Mouse (Mus musculus) hindbrain, embryonic 13.5 days (tissue): ENCODE measurements around the gene Kpna3. TPM values are rescaled to one million over a fixed set of nuclear protein-coding genes. Genes with fewer than 3 reads are reported as not detected.

Source experiments
- ATAC-seq: fragments of 200-750 bp; cut with Nextera tagmentation; 2 replicates; pipeline ENCODE4 v1.8.0; 2017; ENCODE audit warnings: moderate TSS enrichment; ENCODE audit not compliant: low FRiP score
- H3K27ac ChIP-seq: fragments of 300-500 bp; sonication (generic); 2 replicates; pipeline ENCODE4 v1.5.1; 2015; ENCODE audit warnings: inconsistent platforms, mild to moderate bottlenecking, moderate library complexity
- H3K27me3 ChIP-seq: fragments of 300-500 bp; sonication (generic); 2 replicates; pipeline ENCODE4 v1.6.1; 2015; ENCODE audit warnings: mild to moderate bottlenecking, inconsistent platforms
- H3K36me3 ChIP-seq: fragments of 300-500 bp; sonication (generic); 2 replicates; pipeline ENCODE4 v1.6.1; 2015; ENCODE audit warnings: mild to moderate bottlenecking, inconsistent platforms
- H3K4me1 ChIP-seq: fragments of 300-500 bp; sonication (generic); replicated peaks from 2 replicates; pipeline ENCODE4 v1.6.1; 2015; ENCODE audit warnings: inconsistent platforms
- H3K4me2 ChIP-seq: fragments of 300-500 bp; sonication (generic); 2 replicates; pipeline ENCODE4 v1.6.1; 2015; ENCODE audit warnings: inconsistent platforms, mild to moderate bottlenecking, moderate library complexity
- H3K4me3 ChIP-seq: fragments of 300-500 bp; sonication (generic); 2 replicates; pipeline ENCODE4 v1.5.1; 2015; ENCODE audit warnings: mild to moderate bottlenecking, inconsistent platforms
- H3K9ac ChIP-seq: fragments of 300-500 bp; sonication (generic); 2 replicates; pipeline ENCODE4 v1.6.1; 2015; ENCODE audit warnings: mild to moderate bottlenecking, inconsistent platforms
- H3K9me3 ChIP-seq: fragments of 300-500 bp; sonication (generic); 2 replicates; pipeline ENCODE4 v1.6.1; 2016; ENCODE audit warnings: inconsistent platforms
- WGBS: fragments of 180-500 bp; shearing (Covaris S2); methylation state at CpG from one replicate; pipeline ENCODE4 v1.1.7; 2015; 5-methylcytosine and 5-hydroxymethylcytosine counted together
- polyA plus RNA-seq: library from polyadenylated mRNA; unstranded; fragments of >200 nt; fragmentation: Nextera tagmentation; extraction: Ambion mirVana; gene quantifications from 2 replicates; pipeline ENCODE4 v1.2.1, GENCODE M21; 2015

Gene Kpna3
- polyA plus RNA-seq, 1 experiment from 2014 or later, result 74.3 TPM

DNA sequence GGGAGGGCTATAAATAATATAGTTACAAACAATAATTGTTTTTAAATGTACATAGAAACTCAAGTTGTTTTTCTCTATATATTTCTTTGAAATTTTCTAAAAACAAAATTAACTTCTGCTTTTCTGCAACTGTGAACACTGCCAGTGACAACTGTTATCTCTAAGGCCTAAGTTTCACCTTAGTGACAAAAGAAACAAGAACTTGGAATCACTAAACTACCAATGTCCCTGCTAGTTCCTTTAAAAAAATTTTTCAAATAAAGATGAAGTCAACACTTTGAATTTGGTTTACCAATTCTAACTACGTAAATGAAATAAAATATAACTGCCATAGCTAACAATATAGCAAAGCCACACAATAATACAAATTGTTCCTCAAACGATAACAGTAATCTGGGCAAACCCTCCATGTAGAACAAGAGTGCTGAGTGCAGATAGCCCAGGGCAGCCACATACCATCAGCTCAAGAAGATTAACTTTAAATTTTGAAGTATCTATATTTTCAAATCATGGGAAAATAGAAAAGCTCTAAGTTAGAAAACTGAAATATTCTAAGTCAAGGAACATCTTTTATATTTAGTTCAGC is 14.5 kb downstream of the Kpna3 start:
- no peaks in the 10 kb centered on the region for H3K9me3 ChIP-seq
- H3K4me2 ChIP-seq, result no peak overlapping the region
- ATAC-seq, result no peak
- no peak overlapping the region for H3K27ac ChIP-seq
- no peaks in the 10 kb centered on the region for H3K27me3 ChIP-seq
- no peak overlapping the region for H3K9ac ChIP-seq
- H3K4me1 ChIP-seq, result 0 out of 2 replicates have a peak, but pooled peaks cover 5% of the 10 kb centered on the region
- WGBS, result 90% methylated on average over 2 of the region's 2 CpGs
- H3K4me3 ChIP-seq, result no peak overlapping the region
- H3K36me3 ChIP-seq, result peaks cover 6% of the 10 kb centered on the region; the same call in 1 of the 2 replicates

DNA sequence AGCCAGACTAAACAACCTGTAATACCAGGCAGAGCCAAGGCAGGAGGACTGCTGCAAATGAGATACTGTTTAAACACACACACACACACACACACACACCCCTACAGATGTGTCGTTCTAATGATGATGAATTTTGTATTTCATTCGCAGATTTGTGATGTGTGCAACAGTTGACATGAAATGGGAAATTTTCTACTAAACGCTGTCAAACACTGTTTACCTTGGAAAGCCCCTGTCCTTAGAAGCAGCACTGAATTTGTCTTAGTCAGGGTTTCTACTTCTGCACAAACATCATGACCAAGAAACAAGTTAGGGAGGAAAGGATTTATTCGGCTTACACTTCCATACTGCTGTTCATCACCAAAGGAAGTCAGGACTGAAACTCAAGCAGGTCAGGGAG is 24.0 kb downstream of the Kpna3 start:
- 83% methylated on average over 4 of the region's 4 CpGs for WGBS
- H3K27me3 ChIP-seq, result no peaks in the 10 kb centered on the region
- no peaks in the 10 kb centered on the region for H3K36me3 ChIP-seq
- H3K27ac ChIP-seq, result no peak overlapping the region
- H3K4me1 ChIP-seq, result peaks cover 17% of the 10 kb centered on the region
- H3K4me2 ChIP-seq, result no peak overlapping the region
- no peak overlapping the region for H3K9ac ChIP-seq
- no peak for ATAC-seq
- no peaks in the 10 kb centered on the region for H3K9me3 ChIP-seq
- no peak overlapping the region for H3K4me3 ChIP-seq

DNA sequence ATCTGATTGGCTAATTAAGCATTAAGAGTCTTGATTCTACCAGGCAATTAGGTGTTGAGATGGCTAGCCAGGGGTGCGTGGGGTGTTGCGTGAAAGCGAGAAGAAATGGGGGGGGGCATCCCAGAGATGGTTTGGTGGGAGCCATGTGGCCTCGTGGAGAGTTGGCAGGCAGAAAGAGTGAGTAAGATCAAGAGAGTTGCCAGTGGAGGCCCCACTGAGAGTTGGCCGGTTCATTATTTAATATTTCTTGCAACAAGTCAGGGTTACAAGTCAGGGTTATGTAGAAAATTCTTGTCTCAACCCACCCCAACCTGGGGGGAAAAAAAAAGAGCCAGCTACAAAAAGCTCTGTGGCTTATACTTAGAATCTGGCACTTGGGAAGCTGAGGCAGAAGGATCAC is 24.4 kb downstream of the Kpna3 start:
- Histone ChIP-seq H3K9ac (no peak overlapping the region), H3K27ac (no peak overlapping the region), H3K4me2 (no peak overlapping the region), H3K4me3 (no peak overlapping the region), H3K9me3 (no peaks in the 10 kb centered on the region), H3K27me3 (no peaks in the 10 kb centered on the region), H3K4me1 (peaks cover 17% of the 10 kb centered on the region), H3K36me3 (no peaks in the 10 kb centered on the region)
- 75% methylated on average over 5 of the region's 5 CpGs for WGBS
- ATAC-seq, result no peak

DNA sequence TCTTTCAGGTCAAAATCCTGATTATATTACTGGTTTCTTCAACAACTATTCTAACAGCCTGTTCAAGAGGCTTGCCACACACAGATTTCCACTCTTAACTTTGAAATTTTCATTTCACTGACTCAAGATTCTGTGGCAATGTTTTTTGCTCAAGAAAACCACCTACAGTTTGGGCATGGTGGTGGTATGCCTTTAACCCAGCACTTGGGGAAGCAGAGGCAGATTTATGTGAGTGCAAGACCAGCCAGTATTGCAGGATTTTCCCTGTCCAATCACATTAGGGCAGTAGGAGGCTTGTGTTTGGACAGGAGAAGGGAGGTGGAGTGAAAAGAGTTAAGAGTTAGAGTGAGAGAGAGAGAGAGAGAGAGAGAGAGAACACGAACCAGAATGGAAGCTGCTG is 24.9 kb downstream of the Kpna3 start:
- H3K27me3 ChIP-seq, result no peaks in the 10 kb centered on the region
- no peak overlapping the region for H3K4me2 ChIP-seq
- WGBS, result 34% methylated on average over 1 of the region's 1 CpGs
- no peak overlapping the region for H3K9ac ChIP-seq
- H3K36me3 ChIP-seq, result no peaks in the 10 kb centered on the region
- H3K4me1 ChIP-seq, result peaks cover 17% of the 10 kb centered on the region
- ATAC-seq, result no peak
- H3K4me3 ChIP-seq, result no peak overlapping the region
- no peak overlapping the region for H3K27ac ChIP-seq
- H3K9me3 ChIP-seq, result no peaks in the 10 kb centered on the region

DNA sequence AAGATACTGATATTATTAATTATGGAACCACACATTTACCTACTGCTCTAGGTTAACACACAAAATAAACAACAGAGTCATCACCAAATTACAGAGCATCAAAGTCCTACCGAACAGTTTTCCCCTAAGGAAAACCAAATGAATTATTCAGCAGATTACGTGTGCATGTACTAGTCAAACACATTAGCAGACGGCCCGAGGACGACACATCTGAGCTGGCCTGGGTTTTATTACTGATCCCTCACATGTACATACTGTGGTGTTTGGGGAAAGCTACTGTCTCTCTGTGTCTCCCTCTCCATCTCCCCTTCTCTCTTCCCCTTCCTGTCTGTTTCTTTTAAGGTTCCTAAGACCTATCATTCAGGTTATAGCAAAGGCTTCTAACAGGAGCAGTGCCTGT is 25.5 kb downstream of the Kpna3 start:
- Histone ChIP-seq H3K4me3 (no peak overlapping the region), H3K9me3 (no peaks in the 10 kb centered on the region), H3K4me1 (peaks cover 17% of the 10 kb centered on the region), H3K27me3 (no peaks in the 10 kb centered on the region), H3K9ac (no peak overlapping the region), H3K36me3 (no peaks in the 10 kb centered on the region), H3K4me2 (no peak overlapping the region), H3K27ac (no peak overlapping the region)
- 14% methylated on average over 5 of the region's 5 CpGs for WGBS
- ATAC-seq, result no peak

DNA sequence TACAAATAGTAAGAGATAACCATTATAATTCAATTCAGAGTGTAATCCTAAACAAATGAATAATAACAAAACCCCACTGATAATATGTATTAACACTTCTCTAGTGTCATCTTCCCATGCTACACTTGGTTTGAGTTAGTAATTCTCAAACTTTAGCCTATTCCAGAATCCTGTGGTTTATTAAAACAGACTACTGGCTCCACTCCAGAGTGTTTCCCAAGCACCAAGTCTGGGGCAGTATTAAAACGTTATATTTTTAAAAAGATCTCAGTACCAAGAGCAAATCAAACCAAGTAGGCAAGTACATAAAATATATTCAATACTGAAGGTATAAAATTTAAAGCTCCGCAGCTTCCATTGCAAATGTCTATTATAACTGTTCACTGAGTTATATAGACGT is 26.0 kb downstream of the Kpna3 start:
- Histone ChIP-seq H3K27me3 (no peaks in the 10 kb centered on the region), H3K9ac (no peak overlapping the region), H3K9me3 (no peaks in the 10 kb centered on the region), H3K4me2 (no peak overlapping the region), H3K4me1 (peaks cover 19% of the 10 kb centered on the region), H3K4me3 (no peak overlapping the region), H3K27ac (no peak overlapping the region), H3K36me3 (no peaks in the 10 kb centered on the region)
- WGBS, result 78% methylated on average over 3 of the region's 3 CpGs
- ATAC-seq, result no peak

DNA sequence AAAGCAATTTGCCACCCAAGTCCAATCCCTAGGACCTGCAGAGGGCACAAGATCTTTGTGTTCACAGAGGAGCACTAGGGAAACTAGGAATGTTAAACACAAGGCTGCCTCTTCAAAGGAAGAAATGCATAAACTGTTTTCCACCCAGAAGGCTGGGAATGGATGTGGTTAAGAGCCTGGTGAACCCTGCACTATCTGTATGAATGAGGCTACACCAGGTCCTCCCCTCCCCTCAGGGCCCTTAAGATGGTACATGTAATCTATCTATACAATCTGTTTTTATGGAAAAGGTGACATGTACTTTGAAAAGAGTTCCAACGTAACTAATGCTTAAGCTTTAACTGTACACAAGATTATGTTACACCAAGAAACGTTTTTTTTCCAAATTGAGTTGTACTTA is 29.7 kb downstream of the Kpna3 start:
- no peak for ATAC-seq
- no peak overlapping the region for H3K27ac ChIP-seq
- H3K36me3 ChIP-seq, result no peaks in the 10 kb centered on the region
- no peak overlapping the region for H3K4me3 ChIP-seq
- no peaks in the 10 kb centered on the region for H3K9me3 ChIP-seq
- no peak overlapping the region for H3K9ac ChIP-seq
- no peaks in the 10 kb centered on the region for H3K27me3 ChIP-seq
- H3K4me2 ChIP-seq, result no peak overlapping the region
- WGBS, result 87% methylated on average over 2 of the region's 2 CpGs
- H3K4me1 ChIP-seq, result peaks cover 14% of the 10 kb centered on the region

DNA sequence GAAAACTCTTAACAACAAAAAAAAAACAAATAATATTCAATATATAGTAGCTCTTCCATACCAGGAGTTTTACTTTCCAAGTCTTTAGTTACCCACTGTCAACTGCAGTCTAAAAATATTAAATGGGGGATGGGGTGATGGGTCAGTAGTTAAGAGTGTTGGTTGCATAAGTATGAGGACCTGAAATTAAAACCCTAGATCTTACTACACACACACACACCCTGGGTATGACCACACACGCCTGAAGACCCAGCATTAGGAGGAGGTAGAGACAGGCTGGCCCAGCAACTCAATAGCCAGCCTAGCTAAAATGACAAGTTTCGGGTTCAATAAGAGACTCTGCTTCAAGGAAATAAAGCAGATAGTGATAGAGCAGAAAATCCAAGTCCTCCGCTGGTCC is 32.6 kb downstream of the Kpna3 start:
- no peaks in the 10 kb centered on the region for H3K27me3 ChIP-seq
- no peak for ATAC-seq
- H3K4me1 ChIP-seq, result 0 out of 2 replicates have a peak, but pooled peaks cover 4% of the 10 kb centered on the region
- H3K9me3 ChIP-seq, result no peaks in the 10 kb centered on the region
- H3K4me3 ChIP-seq, result no peak overlapping the region
- no peak overlapping the region for H3K27ac ChIP-seq
- 99% methylated on average over 3 of the region's 3 CpGs for WGBS
- no peak overlapping the region for H3K4me2 ChIP-seq
- no peak overlapping the region for H3K9ac ChIP-seq
- peaks cover 3% of the 10 kb centered on the region; the same call in 1 of the 2 replicates for H3K36me3 ChIP-seq

DNA sequence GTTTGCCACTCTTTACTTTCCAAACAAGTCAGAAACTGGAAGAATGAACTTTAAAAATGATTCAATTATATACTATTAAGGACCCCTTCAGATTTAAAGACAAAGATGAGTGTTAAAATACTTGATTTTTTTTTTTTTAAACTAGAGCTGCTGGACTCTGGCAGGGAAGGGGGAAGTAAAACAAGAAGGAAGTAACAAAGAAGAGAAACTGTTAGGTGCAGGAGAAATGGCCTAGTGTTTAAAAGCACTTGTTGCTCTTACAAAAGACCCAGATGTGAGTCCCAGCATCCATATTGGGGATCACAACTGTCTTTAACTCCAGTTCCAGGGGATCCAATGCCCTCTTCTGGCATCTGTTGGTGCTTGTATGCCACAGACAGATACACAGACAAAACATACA is 33.9 kb downstream of the Kpna3 start:
- H3K9ac ChIP-seq, result no peak overlapping the region
- no peaks in the 10 kb centered on the region for H3K27me3 ChIP-seq
- H3K9me3 ChIP-seq, result no peaks in the 10 kb centered on the region
- no peak overlapping the region for H3K27ac ChIP-seq
- H3K4me1 ChIP-seq, result 0 out of 2 replicates have a peak, but pooled peaks cover 4% of the 10 kb centered on the region
- no peak overlapping the region for H3K4me3 ChIP-seq
- no peak overlapping the region for H3K4me2 ChIP-seq
- H3K36me3 ChIP-seq, result peaks cover 8% of the 10 kb centered on the region; the same call in 1 of the 2 replicates
- no peak for ATAC-seq

DNA sequence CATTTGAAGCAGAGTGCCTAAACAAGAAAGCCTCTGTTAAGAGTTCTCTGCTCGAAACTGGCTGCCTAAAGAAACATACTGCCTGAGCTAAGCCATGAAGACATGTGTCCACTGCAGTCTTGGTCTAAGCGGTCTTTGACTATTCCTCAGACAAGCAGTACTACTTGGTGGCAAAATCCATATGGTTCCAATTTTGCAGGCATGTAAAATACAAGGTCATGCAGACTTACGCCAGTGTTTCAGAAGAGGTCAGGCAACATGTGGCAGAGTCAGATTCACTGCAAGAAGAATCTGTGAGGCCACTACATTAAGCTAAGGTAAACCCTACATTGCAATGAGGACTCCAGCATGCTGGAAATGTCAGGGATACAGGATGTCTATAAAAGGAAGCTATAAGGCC is 34.7 kb downstream of the Kpna3 start:
- 86% methylated on average over 3 of the region's 3 CpGs for WGBS
- H3K36me3 ChIP-seq, result peaks cover 12% of the 10 kb centered on the region
- no peak overlapping the region for H3K27ac ChIP-seq
- no peaks in the 10 kb centered on the region for H3K9me3 ChIP-seq
- no peaks in the 10 kb centered on the region for H3K27me3 ChIP-seq
- H3K4me1 ChIP-seq, result 0 out of 2 replicates have a peak, but pooled peaks cover 4% of the 10 kb centered on the region
- H3K9ac ChIP-seq, result no peak overlapping the region
- no peak for ATAC-seq
- H3K4me2 ChIP-seq, result no peak overlapping the region
- H3K4me3 ChIP-seq, result no peak overlapping the region

DNA sequence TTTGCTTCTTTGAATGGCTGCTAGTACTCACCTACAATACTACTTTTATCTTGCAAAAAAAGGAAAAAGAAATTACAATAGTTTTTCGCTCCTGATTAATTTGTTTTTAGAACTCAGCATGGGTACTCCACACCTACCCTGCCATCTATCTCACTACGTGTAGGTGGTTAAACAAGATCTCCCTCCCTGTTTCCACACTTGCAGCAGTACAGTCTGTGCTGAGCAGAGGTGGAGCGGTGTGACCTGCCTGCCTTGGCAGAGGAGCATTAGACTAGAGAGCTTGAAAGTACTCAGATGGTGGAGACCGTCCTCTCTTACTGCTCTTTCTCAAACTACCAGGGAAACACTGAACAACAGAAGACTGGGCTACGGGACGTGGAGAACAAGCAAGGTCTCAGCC is 44.9 kb downstream of the Kpna3 start:
- H3K9ac ChIP-seq, result no peak overlapping the region
- WGBS, result 89% methylated on average over 6 of the region's 6 CpGs
- H3K4me3 ChIP-seq, result no peak overlapping the region

DNA sequence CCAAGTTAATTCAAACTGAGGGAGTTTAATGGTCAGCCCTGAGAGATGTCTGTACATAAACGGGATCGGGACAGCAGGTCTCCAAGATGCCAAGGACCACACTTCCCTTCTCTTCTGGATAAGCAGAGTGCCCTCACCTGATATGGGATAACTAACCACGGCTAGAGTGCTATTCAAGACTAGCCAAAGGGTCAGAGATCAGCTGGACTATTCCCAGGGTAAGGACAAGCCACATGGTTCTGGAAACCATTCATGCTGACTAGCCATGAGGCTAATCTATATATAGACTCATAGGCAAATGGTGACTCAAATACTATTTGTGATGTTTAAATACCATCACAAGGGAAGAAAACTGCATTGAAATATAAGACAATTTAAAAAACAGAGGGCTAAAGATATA is 49.1 kb downstream of the Kpna3 start:
- 88% methylated on average over 3 of the region's 3 CpGs for WGBS
- no peaks in the 10 kb centered on the region for H3K9me3 ChIP-seq
- no peak for ATAC-seq

More for the DNA sequence above, 44.9 kb downstream of the Kpna3 start:
- no peaks in the 10 kb centered on the region for H3K27me3 ChIP-seq
- H3K27ac ChIP-seq, result no peak overlapping the region
- H3K36me3 ChIP-seq, result peaks cover 24% of the 10 kb centered on the region
- no peak overlapping the region for H3K4me2 ChIP-seq
- no peaks in the 10 kb centered on the region for H3K4me1 ChIP-seq
- no peak for ATAC-seq
- no peaks in the 10 kb centered on the region for H3K9me3 ChIP-seq

DNA sequence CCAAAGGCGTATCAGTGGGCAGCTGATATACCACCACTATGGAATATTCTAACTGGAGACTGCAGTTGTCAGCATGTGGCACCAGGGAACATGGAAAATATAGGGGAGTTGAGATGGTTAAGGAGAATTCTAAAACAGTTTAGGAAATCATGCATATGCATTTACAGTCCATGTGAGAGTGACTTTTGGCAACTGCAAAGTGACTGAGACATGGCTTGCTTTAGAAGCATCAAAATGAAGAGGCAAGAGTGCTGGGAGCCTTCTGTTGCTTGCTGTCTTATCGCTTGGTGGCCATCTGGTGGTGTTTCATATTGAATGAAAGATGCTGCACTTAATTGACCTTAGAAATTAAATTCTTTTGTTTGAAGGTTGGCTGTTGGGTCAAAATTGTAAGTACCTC is 72.4 kb downstream of the Kpna3 start:
- Histone ChIP-seq H3K9ac (no peak overlapping the region), H3K9me3 (no peaks in the 10 kb centered on the region), H3K27me3 (no peaks in the 10 kb centered on the region), H3K4me3 (no peak overlapping the region), H3K4me2 (no peak overlapping the region), H3K27ac (no peak overlapping the region), H3K4me1 (no peaks in the 10 kb centered on the region), H3K36me3 (peaks cover 33% of the 10 kb centered on the region)
- no peak for ATAC-seq
- 82% methylated on average over 2 of the region's 2 CpGs for WGBS

More for the DNA sequence above, 49.1 kb downstream of the Kpna3 start:
- Histone ChIP-seq H3K4me2 (no peak overlapping the region), H3K9ac (no peak overlapping the region), H3K27me3 (no peaks in the 10 kb centered on the region), H3K36me3 (peaks cover 32% of the 10 kb centered on the region), H3K4me3 (no peak overlapping the region), H3K27ac (no peak overlapping the region), H3K4me1 (no peaks in the 10 kb centered on the region)
